Mouse (Mus musculus) megakaryocyte, embryonic 14.5 days (primary cell): ENCODE data around the gene Atg10.

ENCODE experiments used
- FLI1 ChIP-seq: IDR thresholded peaks from 2 replicates; pipeline ENCODE4 v1.6.1; 2012; ENCODE audit warnings: low read length, inconsistent platforms, mixed read lengths
- GATA1 ChIP-seq: IDR thresholded peaks from 3 replicates; pipeline ENCODE4 v1.6.1; 2012; ENCODE audit warnings: mixed read lengths, low read length, inconsistent platforms, borderline replicate concordance

- TF ChIP-seq GATA1 (no peak), FLI1 (no peak)
These were observed 151.4 kb downstream of the Atg10 start for GRCm38 (mm10) chr13:91072351-91072750.
